Mouse (Mus musculus): Measurements from ENCODE around the gene Tbc1d10a.

DNA sequence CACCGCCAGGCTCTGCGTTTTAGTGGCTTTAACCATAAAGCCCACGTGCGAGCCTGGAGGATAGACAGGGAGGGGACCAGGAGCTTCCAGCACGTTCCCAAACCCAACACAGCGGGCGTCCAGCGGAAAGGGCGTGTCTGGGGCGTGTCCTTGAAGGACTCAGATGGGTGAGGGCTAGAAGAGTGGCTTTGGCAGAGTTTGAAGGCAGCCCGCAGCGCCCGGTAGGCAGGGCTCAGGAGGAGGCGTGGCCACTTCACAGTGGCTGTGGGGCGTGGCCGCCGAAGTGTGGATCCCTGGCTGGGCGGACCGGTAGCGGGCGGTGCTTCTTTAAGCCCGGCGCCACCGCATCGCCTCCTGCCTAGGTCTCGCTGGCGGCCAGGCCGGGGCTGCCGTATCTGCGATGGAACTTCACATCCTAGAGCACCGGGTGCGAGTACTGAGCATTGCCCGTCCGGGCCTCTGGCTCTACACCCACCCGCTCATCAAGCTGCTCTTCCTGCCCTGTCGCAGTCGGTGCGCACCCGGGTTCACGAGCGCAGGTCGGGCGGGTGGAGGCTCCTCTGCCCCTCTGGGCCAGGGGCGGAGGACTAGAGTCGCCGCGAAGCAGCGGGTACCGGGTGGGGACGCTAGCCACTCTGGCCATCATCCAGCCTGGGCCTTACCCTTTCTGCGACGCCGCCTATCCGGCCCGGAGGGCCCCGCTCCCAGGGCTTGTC is 31.5 kb downstream of the Tbc1d10a start, which contains the start of gene Castor1:
- 0 out of 2 replicates have a peak, but pooled peaks have one; percentile 33 for TF ChIP-seq EP300 (IDR thresholded peaks at IDR 0.05; ENCODE audit: insufficient read depth, low read depth, low read length)
- TF ChIP-seq CTCF (IDR thresholded peaks at IDR 0.05; ENCODE audit: low read depth, low read length) = no peak
- TF ChIP-seq POLR2A (IDR thresholded peaks at IDR 0.05; ENCODE audit: insufficient read depth, low read length) = peak; percentile 20
